Mouse (Mus musculus): Measurements from ENCODE around the gene Metap1. TPM values are rescaled to one million over a fixed set of nuclear protein-coding genes. Genes with fewer than 3 reads are reported as not detected.

Gene Metap1
- polyA plus RNA-seq, 1 experiment from 2014 or later: 48.9 TPM

GRCm38 (mm10) chr3:138509581-138509980 is 20.3 kb upstream of the Metap1 start:
- Histone ChIP-seq H3K9ac (ENCODE audit: low read length) (no peak overlapping the region), H3K4me3 (ENCODE audit: low read depth, low read length) (no peak overlapping the region), H3K27ac (ENCODE audit: low read depth, low read length) (no peak overlapping the region), H3K27me3 (replicated peaks; ENCODE audit: control insufficient read depth, insufficient read depth, low read length) (no peaks in the 10 kb centered on the region), H3K9me3 (replicated peaks; ENCODE audit: control insufficient read depth, low read length) (no peaks in the 10 kb centered on the region), H3K36me3 (ENCODE audit: control insufficient read depth, insufficient read depth, low read length) (no peaks in the 10 kb centered on the region), H3K4me2 (ENCODE audit: low read length) (no peak overlapping the region), H3K4me1 (ENCODE audit: control insufficient read depth, insufficient read depth, low read length) (no peaks in the 10 kb centered on the region)
- DNase-seq (ENCODE audit: low spot score) (no peak), ATAC-seq (no peak)
- WGBS: 91% methylated on average over 2 of the region's 2 CpGs

DNA sequence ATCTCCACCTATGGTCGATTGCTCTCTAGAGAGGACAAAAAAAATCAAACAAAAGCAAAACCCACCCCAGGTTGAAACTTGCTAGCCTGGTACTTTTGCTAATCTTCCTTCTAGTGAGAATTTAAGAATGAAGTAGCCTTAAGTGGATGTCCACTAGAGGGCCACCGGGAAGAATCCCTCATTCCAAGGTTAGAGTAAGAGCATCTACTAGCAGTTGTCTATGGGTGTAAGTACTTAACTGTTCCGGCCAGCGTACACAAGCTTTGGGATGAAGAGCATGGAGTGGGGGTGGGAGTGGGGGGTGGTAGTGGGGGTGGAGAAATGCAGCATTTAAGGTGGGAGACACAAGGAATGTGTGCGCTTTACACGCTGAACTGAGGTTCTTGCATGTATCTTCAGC is 17.4 kb upstream of the Metap1 start:
- WGBS: 55% methylated on average over 6 of the region's 6 CpGs
- Histone ChIP-seq H3K4me1 (ENCODE audit: control insufficient read depth, insufficient read depth, low read length) (no peaks in the 10 kb centered on the region), H3K36me3 (ENCODE audit: control insufficient read depth, insufficient read depth, low read length) (no peaks in the 10 kb centered on the region), H3K4me3 (ENCODE audit: low read depth, low read length) (no peak overlapping the region), H3K9me3 (replicated peaks; ENCODE audit: control insufficient read depth, low read length) (no peaks in the 10 kb centered on the region), H3K27me3 (replicated peaks; ENCODE audit: control insufficient read depth, insufficient read depth, low read length) (no peaks in the 10 kb centered on the region), H3K4me2 (ENCODE audit: low read length) (no peak overlapping the region), H3K9ac (ENCODE audit: low read length) (no peak overlapping the region), H3K27ac (ENCODE audit: low read depth, low read length) (no peak overlapping the region)
- DNase-seq (ENCODE audit: low spot score) (peak; percentile 67), ATAC-seq (0 out of 2 replicates have a peak, but pooled peaks have one; percentile 52)

GRCm38 (mm10) chr3:138503754-138504153 is 14.4 kb upstream of the Metap1 start:
- Histone ChIP-seq H3K9ac (ENCODE audit: low read length) (no peak overlapping the region), H3K27ac (ENCODE audit: low read depth, low read length) (no peak overlapping the region), H3K27me3 (replicated peaks; ENCODE audit: control insufficient read depth, insufficient read depth, low read length) (no peaks in the 10 kb centered on the region), H3K4me2 (ENCODE audit: low read length) (no peak overlapping the region), H3K4me1 (ENCODE audit: control insufficient read depth, insufficient read depth, low read length) (no peaks in the 10 kb centered on the region), H3K9me3 (replicated peaks; ENCODE audit: control insufficient read depth, low read length) (no peaks in the 10 kb centered on the region), H3K36me3 (ENCODE audit: control insufficient read depth, insufficient read depth, low read length) (no peaks in the 10 kb centered on the region), H3K4me3 (ENCODE audit: low read depth, low read length) (no peak overlapping the region)
- DNase-seq (ENCODE audit: low spot score): no peak
- no peak for ATAC-seq
- 87% methylated on average over 11 of the region's 11 CpGs for WGBS

DNA sequence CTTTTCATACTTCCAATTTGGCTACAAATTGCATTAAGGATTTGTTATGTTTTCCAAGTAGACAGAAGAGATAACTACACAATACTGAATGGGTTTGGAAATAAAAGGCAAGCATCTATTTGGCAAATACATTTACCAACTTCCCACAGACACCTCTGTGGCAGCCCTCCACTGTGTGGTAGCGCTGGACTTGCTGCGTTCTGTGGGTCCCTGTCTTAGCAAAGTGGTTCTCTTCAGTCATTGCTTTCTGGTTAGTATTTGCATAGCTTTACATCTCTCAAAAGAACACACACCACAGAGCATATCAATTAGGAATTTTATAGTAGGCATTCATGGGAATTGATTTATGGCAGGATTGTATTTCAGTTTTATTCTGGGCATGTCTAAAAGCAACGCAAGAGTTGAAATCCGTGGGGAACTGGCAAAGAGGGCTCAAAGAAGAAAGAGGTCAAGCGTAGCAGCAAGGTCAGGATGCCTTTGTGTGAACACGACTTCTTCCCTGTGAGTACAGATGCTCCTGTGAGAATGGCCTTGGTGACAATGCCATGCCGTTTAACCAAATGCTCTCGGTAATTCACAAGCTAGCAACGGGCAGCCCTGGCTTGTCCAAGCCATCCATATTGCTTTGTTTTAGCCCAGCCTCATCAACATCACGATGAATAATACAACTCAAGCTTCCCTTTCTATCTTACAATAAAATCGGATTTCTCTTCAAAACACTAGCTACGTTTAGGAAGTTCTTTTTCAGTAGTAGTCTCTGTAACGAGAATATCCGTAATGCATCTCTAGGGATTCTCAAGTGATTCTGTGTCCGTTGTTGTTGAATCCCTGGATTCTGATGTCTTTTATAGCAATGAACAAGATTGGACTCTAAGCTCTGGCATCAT is 10.8 kb upstream of the Metap1 start:
- Histone ChIP-seq H3K36me3 (ENCODE audit: control insufficient read depth, insufficient read depth, low read length) (no peaks in the 10 kb centered on the region), H3K4me2 (ENCODE audit: low read length) (no peak overlapping the region), H3K4me3 (ENCODE audit: low read depth, low read length) (no peak overlapping the region), H3K9me3 (replicated peaks; ENCODE audit: control insufficient read depth, low read length) (no peaks in the 10 kb centered on the region), H3K27me3 (replicated peaks; ENCODE audit: control insufficient read depth, insufficient read depth, low read length) (no peaks in the 10 kb centered on the region), H3K27ac (ENCODE audit: low read depth, low read length) (no peak overlapping the region), H3K4me1 (ENCODE audit: control insufficient read depth, insufficient read depth, low read length) (no peaks in the 10 kb centered on the region), H3K9ac (ENCODE audit: low read length) (no peak overlapping the region)
- no peak for ATAC-seq
- 59% methylated on average over 15 of the region's 15 CpGs for WGBS
- no peak for DNase-seq (ENCODE audit: low spot score)

DNA sequence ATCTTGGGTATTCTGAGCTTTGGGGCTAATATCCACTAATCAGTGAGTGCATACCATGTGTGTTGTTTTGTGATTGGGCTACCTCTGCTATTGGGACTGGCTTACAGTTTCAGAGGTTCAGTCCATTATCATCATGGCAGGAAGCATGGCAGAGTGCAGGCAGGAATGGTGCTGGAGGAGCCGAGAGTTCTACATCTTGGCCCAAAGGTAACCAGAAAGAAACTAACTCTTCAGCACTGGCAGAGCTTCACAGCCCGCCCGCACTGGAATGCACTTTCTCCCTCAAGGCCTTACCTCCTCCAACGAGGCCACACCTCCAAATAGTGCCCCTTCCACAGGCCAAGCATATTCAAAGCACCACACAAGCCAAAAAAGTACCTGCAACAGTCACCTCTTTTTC is 9.4 kb upstream of the Metap1 start:
- Histone ChIP-seq H3K4me1 (ENCODE audit: control insufficient read depth, insufficient read depth, low read length) (no peaks in the 10 kb centered on the region), H3K27me3 (replicated peaks; ENCODE audit: control insufficient read depth, insufficient read depth, low read length) (no peaks in the 10 kb centered on the region), H3K9me3 (replicated peaks; ENCODE audit: control insufficient read depth, low read length) (no peaks in the 10 kb centered on the region), H3K4me2 (ENCODE audit: low read length) (no peak overlapping the region), H3K4me3 (ENCODE audit: low read depth, low read length) (no peak overlapping the region), H3K36me3 (ENCODE audit: control insufficient read depth, insufficient read depth, low read length) (no peaks in the 10 kb centered on the region), H3K27ac (ENCODE audit: low read depth, low read length) (no peak overlapping the region), H3K9ac (ENCODE audit: low read length) (no peak overlapping the region)
- ATAC-seq: no peak
- DNase-seq (ENCODE audit: low spot score): no peak
- 69% methylated on average over 4 of the region's 4 CpGs for WGBS

DNA sequence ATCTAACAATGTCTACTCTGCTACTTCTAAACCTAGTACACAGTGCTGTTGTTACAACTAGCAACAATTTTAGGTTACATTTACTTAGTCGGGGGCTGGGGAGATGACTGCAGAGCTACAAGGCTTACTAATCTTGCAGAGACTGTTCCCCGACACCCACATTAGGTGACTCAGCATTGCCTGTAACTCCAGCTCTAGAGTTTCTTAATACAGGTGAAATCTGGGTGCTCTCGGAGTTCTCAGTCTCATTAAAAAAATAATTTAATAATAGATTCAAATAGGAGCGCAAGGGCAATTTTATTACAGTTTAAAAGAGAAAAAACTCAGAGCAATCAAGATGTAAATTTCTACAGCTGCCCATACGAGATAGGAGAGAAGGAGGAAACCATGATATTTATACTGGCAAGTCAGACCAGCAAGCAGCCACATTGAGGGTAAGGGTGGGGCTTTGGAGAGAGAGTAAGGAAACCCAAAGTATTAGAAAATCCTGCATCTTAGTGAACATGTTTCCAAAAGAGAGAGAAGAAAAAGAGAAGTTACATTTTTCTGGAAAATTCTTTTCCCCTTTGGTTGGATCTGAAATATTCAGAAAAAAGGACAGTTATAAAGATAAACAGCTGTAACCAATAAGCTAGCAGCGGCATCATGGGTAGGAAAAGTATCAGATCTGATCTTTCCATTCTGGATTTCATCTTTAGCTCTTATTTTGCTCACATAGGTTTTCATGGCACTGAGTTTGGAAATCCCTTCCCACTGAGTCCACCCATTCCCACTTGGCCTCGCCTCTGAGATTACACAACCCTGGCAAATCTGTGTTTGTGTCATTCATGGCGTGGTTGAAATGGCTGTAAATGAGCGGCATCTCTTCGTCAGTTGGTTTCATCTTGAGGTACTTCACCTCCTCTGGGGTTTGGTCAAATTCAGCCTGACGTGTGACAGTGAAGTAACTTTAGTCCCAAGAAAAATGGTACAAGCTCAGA is 6.1 kb upstream of the Metap1 start:
- no peaks in the 10 kb centered on the region for H3K36me3 ChIP-seq (ENCODE audit: control insufficient read depth, insufficient read depth, low read length)
- H3K9me3 ChIP-seq (replicated peaks; ENCODE audit: control insufficient read depth, low read length): no peaks in the 10 kb centered on the region
- H3K27me3 ChIP-seq (replicated peaks; ENCODE audit: control insufficient read depth, insufficient read depth, low read length): no peaks in the 10 kb centered on the region
- no peak overlapping the region for H3K4me3 ChIP-seq (ENCODE audit: low read depth, low read length)
- no peak overlapping the region for H3K9ac ChIP-seq (ENCODE audit: low read length)
- no peak overlapping the region for H3K4me2 ChIP-seq (ENCODE audit: low read length)
- WGBS: 89% methylated on average over 11 of the region's 11 CpGs
- no peak overlapping the region for H3K27ac ChIP-seq (ENCODE audit: low read depth, low read length)
- H3K4me1 ChIP-seq (ENCODE audit: control insufficient read depth, insufficient read depth, low read length): no peaks in the 10 kb centered on the region
- ATAC-seq (no peak), DNase-seq (ENCODE audit: low spot score) (no peak)

- ATAC-seq: no peak
- Histone ChIP-seq H3K36me3 (ENCODE audit: control insufficient read depth, insufficient read depth, low read length) (no peaks in the 10 kb centered on the region), H3K4me3 (ENCODE audit: low read depth, low read length) (no peak overlapping the region), H3K4me1 (ENCODE audit: control insufficient read depth, insufficient read depth, low read length) (no peaks in the 10 kb centered on the region), H3K27ac (ENCODE audit: low read depth, low read length) (no peak overlapping the region), H3K9ac (ENCODE audit: low read length) (no peak overlapping the region), H3K27me3 (replicated peaks; ENCODE audit: control insufficient read depth, insufficient read depth, low read length) (no peaks in the 10 kb centered on the region), H3K4me2 (ENCODE audit: low read length) (no peak overlapping the region), H3K9me3 (replicated peaks; ENCODE audit: control insufficient read depth, low read length) (no peaks in the 10 kb centered on the region)
- WGBS: 71% methylated on average over 1 of the region's 1 CpGs
- no peak for DNase-seq (ENCODE audit: low spot score)
Observed at GRCm38 (mm10) chr3:138494565-138494964, 5.2 kb upstream of the Metap1 start.

DNA sequence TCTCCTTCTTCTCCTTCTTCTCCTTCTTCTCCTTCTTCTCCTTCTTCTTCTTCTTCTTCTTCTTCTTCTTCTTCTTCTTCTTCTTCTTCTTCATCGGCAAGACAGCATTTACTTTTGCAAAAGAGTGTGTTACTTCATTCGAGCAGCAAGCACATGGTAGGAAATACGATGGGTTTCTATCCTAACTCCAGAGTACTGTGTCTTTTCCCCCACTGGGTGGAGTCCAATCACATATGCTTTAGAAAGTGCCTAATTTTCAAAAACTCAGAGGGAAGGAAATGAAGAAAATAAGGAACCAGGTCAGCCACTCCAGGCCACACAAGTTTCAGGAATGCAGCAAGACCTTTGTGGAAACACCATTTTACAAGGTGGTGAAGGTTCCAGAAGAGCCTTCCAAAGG is 4.4 kb upstream of the Metap1 start:
- ATAC-seq (no peak), DNase-seq (ENCODE audit: low spot score) (no peak)
- no peak overlapping the region for H3K4me2 ChIP-seq (ENCODE audit: low read length)
- H3K9me3 ChIP-seq (replicated peaks; ENCODE audit: control insufficient read depth, low read length): no peaks in the 10 kb centered on the region
- no peak overlapping the region for H3K27ac ChIP-seq (ENCODE audit: low read depth, low read length)
- H3K36me3 ChIP-seq (ENCODE audit: control insufficient read depth, insufficient read depth, low read length): no peaks in the 10 kb centered on the region
- H3K4me1 ChIP-seq (ENCODE audit: control insufficient read depth, insufficient read depth, low read length): no peaks in the 10 kb centered on the region
- no peaks in the 10 kb centered on the region for H3K27me3 ChIP-seq (replicated peaks; ENCODE audit: control insufficient read depth, insufficient read depth, low read length)
- H3K9ac ChIP-seq (ENCODE audit: low read length): no peak overlapping the region
- no peak overlapping the region for H3K4me3 ChIP-seq (ENCODE audit: low read depth, low read length)
- 89% methylated on average over 3 of the region's 3 CpGs for WGBS

All from forebrain, embryonic 14.5 days (tissue).